Mouse (Mus musculus) stomach, embryonic 14.5 days (tissue): ENCODE data around the gene Notch3. TPM values are rescaled to one million over a fixed set of nuclear protein-coding genes. Genes with fewer than 3 reads are reported as not detected.

Experiments
- ATAC-seq: fragments of 200-750 bp; cut with Nextera tagmentation; 2 replicates; pipeline ENCODE4 v1.8.0; 2017; ENCODE audit warnings: low read depth, moderate TSS enrichment; ENCODE audit not compliant: insufficient number of reproducible peaks, insufficient read depth, low FRiP score
- H3K27ac ChIP-seq: fragments of 300-500 bp; sonication (generic); 2 replicates; pipeline ENCODE4 v1.5.1; 2014; ENCODE audit warnings: mild to moderate bottlenecking, low read length, moderate library complexity, mixed read lengths
- H3K27me3 ChIP-seq: fragments of 300-500 bp; sonication (generic); 2 replicates; pipeline ENCODE4 v1.6.1; 2014; ENCODE audit warnings: low read length, control low read depth, mixed read lengths; ENCODE audit not compliant: control insufficient read depth, insufficient read depth
- H3K36me3 ChIP-seq: fragments of 300-500 bp; sonication (generic); 2 replicates; pipeline ENCODE4 v1.6.1; 2014; ENCODE audit warnings: mild to moderate bottlenecking, control low read depth, low read length, moderate library complexity, mixed read lengths; ENCODE audit not compliant: control insufficient read depth, insufficient read depth
- H3K4me1 ChIP-seq: fragments of 300-500 bp; sonication (generic); 2 replicates; pipeline ENCODE4 v1.6.1; 2014; ENCODE audit warnings: low read length, control low read depth, mixed read lengths; ENCODE audit not compliant: control insufficient read depth, insufficient read depth
- H3K4me2 ChIP-seq: fragments of 300-500 bp; sonication (generic); replicated peaks from 2 replicates; pipeline ENCODE4 v1.6.1; 2014; ENCODE audit warnings: low read depth, low read length, control low read depth
- H3K4me3 ChIP-seq: fragments of 300-500 bp; sonication (generic); 2 replicates; pipeline ENCODE4 v1.5.1; 2014; ENCODE audit warnings: low read depth, low read length, control low read depth
- H3K9ac ChIP-seq: fragments of 300-500 bp; sonication (generic); replicated peaks from 2 replicates; pipeline ENCODE4 v1.6.1; 2014; ENCODE audit warnings: low read depth, mild to moderate bottlenecking, control low read depth, low read length, moderate library complexity, mixed read lengths
- H3K9me3 ChIP-seq: fragments of 300-500 bp; sonication (generic); 2 replicates; pipeline ENCODE4 v1.6.1; 2016; ENCODE audit warnings: low read depth, low read length, control low read depth; ENCODE audit not compliant: control insufficient read depth
- WGBS: fragments of 180-500 bp; shearing (Covaris S2); extraction: QIAGEN DNeasy Blood & Tissue Kit; methylation state at CpG from one replicate; pipeline ENCODE4 v1.1.7; 2014; 5-methylcytosine and 5-hydroxymethylcytosine counted together
- polyA plus RNA-seq: library from polyadenylated mRNA; unstranded; fragments of >200 nt; fragmentation: Nextera tagmentation; extraction: Ambion mirVana; gene quantifications from 2 replicates; pipeline ENCODE4 v1.2.1, GENCODE M21; 2014

Notch3 gene
- polyA plus RNA-seq, 1 experiment from 2014 or later = 22.2 TPM

DNA sequence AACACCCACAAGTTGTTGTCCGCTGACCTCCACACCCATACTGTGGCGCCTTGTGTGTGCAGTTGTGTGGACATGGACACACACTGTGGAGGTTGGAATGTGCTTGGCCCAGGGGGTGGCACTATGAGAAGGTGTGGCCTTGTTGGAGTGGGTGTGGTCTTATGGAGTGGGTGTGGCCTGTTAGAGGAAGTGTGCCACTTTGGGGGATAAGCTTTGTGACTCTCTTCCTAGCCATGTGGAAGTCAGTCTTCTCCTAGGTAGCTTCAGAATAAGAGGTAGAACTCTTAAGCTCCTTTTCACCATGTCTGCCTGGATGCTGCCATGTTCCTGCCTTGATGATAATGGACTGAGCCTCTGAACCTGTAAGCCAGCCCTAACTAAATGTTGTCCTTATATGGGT is 79.6 kb downstream of the Notch3 start:
- Histone ChIP-seq H3K9me3 (no peaks in the 10 kb centered on the region), H3K4me1 (peaks cover 6% of the 10 kb centered on the region), H3K4me3 (no peak overlapping the region), H3K4me2 (no peak overlapping the region), H3K27me3 (no peaks in the 10 kb centered on the region), H3K9ac (no peak overlapping the region), H3K27ac (no peak overlapping the region), H3K36me3 (no peaks in the 10 kb centered on the region)
- WGBS = 93% methylated on average over 2 of the region's 2 CpGs
- ATAC-seq = no peak; the same call in 1 of the 2 replicates

GRCm38 (mm10) chr17:32083351-32083750 is 83.3 kb downstream of the Notch3 start:
- Histone ChIP-seq H3K27me3 (no peaks in the 10 kb centered on the region), H3K4me3 (no peak overlapping the region), H3K4me1 (no peaks in the 10 kb centered on the region), H3K9me3 (no peaks in the 10 kb centered on the region), H3K36me3 (no peaks in the 10 kb centered on the region), H3K4me2 (no peak overlapping the region), H3K27ac (no peak overlapping the region), H3K9ac (no peak overlapping the region)
- WGBS = 91% methylated on average over 2 of the region's 2 CpGs
- no peak for ATAC-seq

- Histone ChIP-seq H3K27ac (no peak overlapping the region), H3K4me3 (no peak overlapping the region), H3K27me3 (no peaks in the 10 kb centered on the region), H3K36me3 (no peaks in the 10 kb centered on the region), H3K9ac (no peak overlapping the region), H3K9me3 (no peaks in the 10 kb centered on the region), H3K4me1 (no peaks in the 10 kb centered on the region), H3K4me2 (no peak overlapping the region)
- WGBS = 13% methylated on average over 2 of the region's 2 CpGs
- no peak for ATAC-seq
Measured at GRCm38 (mm10) chr17:32075164-32075563, 91.5 kb downstream of the Notch3 start.

GRCm38 (mm10) chr17:32074658-32075057 is 92.0 kb downstream of the Notch3 start:
- 68% methylated on average over 4 of the region's 4 CpGs for WGBS
- no peaks in the 10 kb centered on the region for H3K36me3 ChIP-seq
- no peaks in the 10 kb centered on the region for H3K4me1 ChIP-seq

DNA sequence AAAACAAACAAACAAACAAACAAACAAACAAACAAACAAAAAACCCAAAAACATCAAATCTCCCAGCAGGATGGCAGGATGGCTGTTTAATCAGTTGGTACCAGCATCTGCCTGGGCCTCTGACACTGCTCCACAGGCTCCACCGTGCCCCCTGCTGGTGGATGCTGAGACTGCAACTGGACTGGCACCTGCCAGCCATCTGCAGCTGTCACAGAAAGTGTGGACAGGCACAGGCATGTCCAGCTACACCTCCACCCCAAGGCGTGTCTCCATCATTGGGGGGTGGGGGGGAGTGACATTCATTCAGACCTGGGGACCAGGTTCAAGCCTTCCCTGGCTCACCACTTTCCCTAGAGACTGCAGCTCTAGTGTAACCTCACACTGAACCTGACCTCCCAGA is 93.3 kb downstream of the Notch3 start:
- ATAC-seq = no peak

More at GRCm38 (mm10) chr17:32074658-32075057, 92.0 kb downstream of the Notch3 start:
- Histone ChIP-seq H3K27ac (no peak overlapping the region), H3K4me2 (no peak overlapping the region), H3K9ac (no peak overlapping the region), H3K27me3 (no peaks in the 10 kb centered on the region), H3K9me3 (no peaks in the 10 kb centered on the region), H3K4me3 (no peak overlapping the region)
- ATAC-seq = no peak

More for the DNA sequence above, 93.3 kb downstream of the Notch3 start:
- Histone ChIP-seq H3K4me3 (no peak overlapping the region), H3K4me1 (no peaks in the 10 kb centered on the region), H3K9ac (no peak overlapping the region), H3K4me2 (no peak overlapping the region), H3K27ac (no peak overlapping the region), H3K27me3 (no peaks in the 10 kb centered on the region), H3K9me3 (no peaks in the 10 kb centered on the region), H3K36me3 (no peaks in the 10 kb centered on the region)
- WGBS = 0% methylated on average over 2 of the region's 2 CpGs

Other genes starting within 250 kb of the Notch3 start
- 55.1 and 60.8 TPM in 2 replicates for gene Rrp1b, start 130.8 kb downstream of the Notch3 start, polyA plus RNA-seq
- 0.17 and 0.78 TPM in 2 replicates for gene Hsf2bp, start 130.5 kb downstream of the Notch3 start, polyA plus RNA-seq
- gene Ephx3, start 22.7 kb upstream of the Notch3 start, polyA plus RNA-seq = 0.16 and 0.42 TPM in 2 replicates
- 98.5 and 103 TPM in 2 replicates for gene Brd4, start 117.9 kb upstream of the Notch3 start, polyA plus RNA-seq
- 56.5 and 62.3 TPM in 2 replicates for gene Akap8, start 154.4 kb upstream of the Notch3 start, polyA plus RNA-seq
- gene Akap8l, start 183.8 kb upstream of the Notch3 start, polyA plus RNA-seq = 84.3 and 88.6 TPM in 2 replicates
- gene Wiz, start 222.6 kb upstream of the Notch3 start, polyA plus RNA-seq = 32.2 and 39.9 TPM in 2 replicates
- gene Rasal3, start 236.7 kb upstream of the Notch3 start, polyA plus RNA-seq = 1.3 and 1.5 TPM in 2 replicates